Mouse (Mus musculus): ENCODE data around the gene Grk4.
"Not testable (repeated sequence)": the region's sequence is repeated elsewhere in the genome, so short reads cannot be mapped to it uniquely, and the experiment has no call there.

Grk4 gene

GRCm38 (mm10) chr5:34708436-34708835 lies 48.3 kb downstream of the Grk4 start:
- DNase-seq (ENCODE audit: low read depth in 1 of 2, low spot score in 2 of 2), result no peak

- not testable (repeated sequence) for DNase-seq (ENCODE audit: low read depth in 1 of 2, low spot score in 2 of 2)
Observed at GRCm38 (mm10) chr5:34714371-34714770, 54.2 kb downstream of the Grk4 start.

DNA sequence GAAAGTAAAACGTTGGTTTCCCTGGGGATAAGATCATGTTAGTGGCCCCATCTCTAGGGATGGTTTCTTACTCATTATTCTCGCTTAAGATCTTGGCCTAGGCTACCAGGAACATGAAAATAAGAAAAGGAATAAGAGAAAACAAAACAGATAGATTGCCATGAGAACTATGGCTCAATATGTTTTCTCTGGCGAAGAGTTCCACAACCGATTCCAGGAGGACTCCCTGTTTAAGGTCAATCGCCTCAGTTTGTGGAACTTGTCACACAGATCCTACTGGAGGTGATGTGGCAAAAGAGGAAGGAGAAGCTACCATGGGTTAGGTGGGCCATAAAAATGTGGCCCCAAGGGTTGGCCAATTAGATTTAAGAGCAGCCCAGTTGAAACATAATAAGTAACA lies 54.6 kb downstream of the Grk4 start:
- no peak for DNase-seq (ENCODE audit: low read depth in 1 of 2, low spot score in 2 of 2)

DNA sequence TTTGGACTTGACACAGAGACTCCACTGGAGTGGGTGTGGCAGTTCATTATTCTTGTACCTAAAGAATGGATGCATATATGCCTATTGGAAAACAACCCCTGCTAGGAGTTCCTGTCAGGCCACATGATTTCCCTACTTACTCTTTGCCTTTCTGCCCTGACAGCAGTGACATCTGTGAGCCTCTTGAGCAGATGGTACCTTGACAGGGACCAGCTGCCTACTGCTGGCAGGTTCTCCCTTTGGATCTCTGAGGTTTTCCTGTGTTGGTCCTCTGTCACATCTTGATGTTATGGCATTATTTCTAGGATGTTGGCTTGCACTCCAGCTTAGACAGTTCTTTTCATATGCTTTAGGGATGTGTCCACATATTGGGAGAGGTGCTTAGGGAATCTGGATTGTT lies 69.0 kb downstream of the Grk4 start:
- DNase-seq (ENCODE audit: low read depth in 1 of 2, low spot score in 2 of 2), result no peak

DNA sequence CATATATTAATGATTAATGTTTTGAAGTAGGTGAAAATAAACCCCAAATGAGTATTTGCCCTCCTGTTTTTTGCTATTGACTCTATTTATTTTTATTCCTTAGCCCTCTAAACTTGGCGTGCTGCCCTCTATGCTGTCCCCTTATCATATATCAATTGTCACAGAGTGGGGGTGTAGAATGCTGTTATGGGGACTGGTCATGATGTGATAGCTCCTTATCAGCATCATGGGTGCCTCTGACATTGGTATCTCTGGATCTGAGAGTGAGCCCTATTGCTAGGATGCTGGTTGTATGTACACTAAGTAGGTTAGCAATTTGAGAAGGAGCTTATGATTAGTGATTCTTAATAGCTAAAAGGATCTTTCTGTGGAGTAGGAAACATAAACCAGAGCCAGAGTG lies 70.1 kb downstream of the Grk4 start:
- no peak for DNase-seq (ENCODE audit: low read depth in 1 of 2, low spot score in 2 of 2)

DNA sequence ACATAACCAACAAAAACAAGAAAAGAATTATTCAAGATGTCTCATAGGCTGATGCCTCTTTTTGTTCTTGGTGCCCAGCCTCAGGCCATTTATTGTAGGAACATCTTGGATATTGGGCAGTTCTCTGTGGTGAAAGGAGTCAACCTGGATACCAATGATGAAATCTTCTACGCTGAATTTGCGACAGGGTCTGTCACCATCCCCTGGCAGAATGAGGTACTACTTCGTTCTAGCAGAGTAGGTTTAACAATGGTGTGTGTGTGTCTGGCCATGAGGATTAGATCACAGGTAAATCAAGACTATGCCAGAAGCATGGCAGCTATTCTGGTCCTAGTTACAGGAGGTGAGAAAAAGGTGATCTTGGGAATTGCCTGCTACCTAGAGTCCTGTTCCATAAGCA lies 91.3 kb downstream of the Grk4 start:
- DNase-seq (ENCODE audit: low read depth in 1 of 2, low spot score in 2 of 2), result no peak

- DNase-seq (ENCODE audit: low read depth in 1 of 2, low spot score in 2 of 2), result no peak
Observed at GRCm38 (mm10) chr5:34758762-34759161, 98.6 kb downstream of the Grk4 start.

DNA sequence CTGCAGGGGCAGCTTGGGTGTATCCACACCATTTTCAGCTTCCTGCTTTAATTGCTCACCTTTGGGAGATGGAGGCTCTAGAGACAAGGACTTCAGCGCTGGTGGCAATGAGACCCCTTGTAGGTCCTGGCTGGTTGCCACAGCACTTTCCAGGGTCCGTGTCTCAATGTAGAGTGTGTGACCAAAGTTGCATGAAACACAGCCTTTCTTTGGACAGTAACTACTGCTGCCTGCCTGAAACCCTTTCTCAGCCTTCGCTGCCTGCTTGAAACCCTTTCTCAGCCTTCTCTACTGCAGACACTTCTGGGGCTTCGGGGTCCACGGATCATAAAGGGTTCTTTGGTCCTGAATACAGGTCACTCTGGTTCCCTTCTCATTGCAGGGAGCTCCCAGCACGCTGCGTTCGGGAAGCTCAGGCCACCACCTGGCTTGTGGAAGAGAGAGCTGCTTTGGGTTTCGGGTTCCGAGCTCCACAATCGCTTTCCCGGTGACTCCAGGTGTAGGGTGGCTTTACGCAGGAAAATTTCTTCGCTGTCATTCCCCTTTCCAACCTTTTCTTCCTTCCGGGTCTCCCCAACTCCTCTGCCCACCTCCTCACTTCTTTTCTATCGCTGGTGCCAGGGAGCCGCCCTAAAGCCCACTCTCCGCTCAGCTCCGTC lies 100.8 kb downstream of the Grk4 start:
- DNase-seq (ENCODE audit: low read depth in 1 of 2, low spot score in 2 of 2), result no peak

DNA sequence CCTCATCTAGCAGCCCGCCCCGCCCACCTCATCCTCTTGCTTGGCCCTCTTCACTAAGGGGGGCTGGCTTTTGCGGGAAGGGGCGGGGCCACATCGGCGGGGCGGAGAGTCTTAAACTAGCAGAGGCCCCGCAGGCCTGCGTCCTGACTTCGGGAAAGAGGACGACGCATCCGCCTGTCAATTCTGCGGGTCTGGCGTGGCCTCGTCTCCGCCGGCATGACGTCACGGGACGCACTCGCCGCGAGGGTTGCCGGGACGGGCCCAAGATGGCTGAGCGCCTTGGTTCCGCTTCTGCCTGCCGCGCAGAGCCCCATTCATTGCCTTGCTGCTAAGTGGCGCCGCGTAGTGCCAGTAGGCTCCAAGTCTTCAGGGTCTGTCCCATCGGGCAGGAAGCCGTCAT lies 101.3 kb downstream of the Grk4 start, which contains the start of gene Htt:
Gene Htt (plus strand): TSS at position 232 of the 400 bp plus-strand sequence.
- peak; percentile 80 to 90 for DNase-seq (ENCODE audit: low read depth in 1 of 2, low spot score in 2 of 2)

- DNase-seq (ENCODE audit: low read depth in 1 of 2, low spot score in 2 of 2), result peak in 1 of 2 experiments; percentile 8
Observed at GRCm38 (mm10) chr5:34761934-34762611, 101.9 kb downstream of the Grk4 start.

DNA sequence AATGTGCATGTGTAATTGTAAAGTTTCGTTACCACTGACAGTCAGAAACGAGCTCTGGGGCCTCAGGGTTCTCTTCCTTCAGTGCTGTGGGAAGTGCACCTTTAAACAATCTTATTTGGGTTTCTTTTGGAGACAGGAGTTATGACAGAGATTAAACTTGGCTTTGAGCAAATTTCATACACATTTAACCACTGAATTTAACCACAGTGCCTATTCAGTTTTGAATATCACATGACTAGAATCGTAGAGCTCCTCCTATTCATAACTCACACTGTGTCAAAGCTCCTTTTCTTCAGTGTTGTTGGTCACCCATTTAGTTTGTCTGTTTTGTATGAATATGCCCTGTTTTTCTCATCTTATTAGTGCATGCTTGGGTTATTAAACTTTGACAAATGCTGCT lies 111.6 kb downstream of the Grk4 start:
- DNase-seq (ENCODE audit: low read depth in 1 of 2, low spot score in 2 of 2), result no peak

DNA sequence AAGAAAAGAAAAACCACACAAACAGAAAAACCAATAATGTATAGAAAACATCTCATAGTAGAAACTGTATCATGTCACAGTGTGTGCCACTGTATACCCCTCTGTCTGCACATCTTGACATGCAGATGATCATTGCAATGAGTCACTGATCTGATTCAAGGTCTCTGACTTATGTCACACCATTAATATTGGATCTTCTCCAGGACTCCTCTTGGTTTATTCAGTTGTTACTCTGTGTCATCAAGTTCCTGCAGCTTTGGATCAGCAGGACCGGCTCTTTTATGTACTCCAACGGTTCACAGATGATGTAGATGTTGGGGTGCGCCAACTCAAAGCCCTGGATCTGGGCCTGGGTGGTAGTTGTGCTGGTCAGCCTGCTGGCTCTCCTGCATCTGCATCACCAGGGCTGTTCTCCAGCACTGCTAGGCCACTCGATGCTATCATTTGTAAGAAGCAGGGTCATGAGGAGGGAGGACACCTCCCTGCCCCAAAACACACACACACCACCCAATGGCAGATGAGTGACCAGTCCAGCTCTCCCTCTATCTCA lies 112.6 kb downstream of the Grk4 start:
- no peak for DNase-seq (ENCODE audit: low read depth in 1 of 2, low spot score in 2 of 2)

GRCm38 (mm10) chr5:34773392-34773791 lies 113.2 kb downstream of the Grk4 start:
- DNase-seq (ENCODE audit: low read depth in 1 of 2, low spot score in 2 of 2), result peak; percentile 2 to 6

GRCm38 (mm10) chr5:34785027-34785426 lies 124.8 kb downstream of the Grk4 start:
- DNase-seq (ENCODE audit: low read depth in 1 of 2, low spot score in 2 of 2), result no peak

GRCm38 (mm10) chr5:34791141-34791540 lies 131.0 kb downstream of the Grk4 start:
- no peak for DNase-seq (ENCODE audit: low read depth in 1 of 2, low spot score in 2 of 2)

- DNase-seq (ENCODE audit: low read depth in 1 of 2, low spot score in 2 of 2), result no peak
Observed at GRCm38 (mm10) chr5:34800292-34800953, 140.2 kb downstream of the Grk4 start.
